Mouse (Mus musculus): ENCODE data around the gene Nacc2. TPM values are rescaled to one million over a fixed set of nuclear protein-coding genes. Genes with fewer than 3 reads are reported as not detected.

Nacc2 gene
- total and polyA plus RNA-seq, 2 experiments from 2014 or later: 18.3 to 18.9 TPM

GRCm38 (mm10) chr2:26140292-26140819, 17.3 kb upstream of the Nacc2 start:
- H3K9ac ChIP-seq: peak overlapping the region; percentile 85
- DNase-seq (peak; percentile 100), ATAC-seq (peak; percentile 92)
- H3K9me3 ChIP-seq (ENCODE audit: low read length): no peaks in the 10 kb centered on the region
- peaks cover 5% of the 10 kb centered on the region; the same call in 1 of the 2 replicates for H3K4me1 ChIP-seq (ENCODE audit: insufficient read depth)
- peak overlapping the region; percentile 95 for H3K27ac ChIP-seq (ENCODE audit: low read depth, low read length)
- peaks cover 7% of the 10 kb centered on the region for H3K36me3 ChIP-seq (ENCODE audit: insufficient read depth)
- WGBS: under 1% methylated on average over 53 of the region's 60 CpGs
- H3K27me3 ChIP-seq (ENCODE audit: insufficient read depth, low read length): no peaks in the 10 kb centered on the region
- peak overlapping the region; percentile 96 for H3K4me2 ChIP-seq (ENCODE audit: low read depth)
- peak overlapping the region; percentile 85 for H3K4me3 ChIP-seq (ENCODE audit: low read depth, low read length)
- 0 out of 2 replicates have a peak, but pooled peaks have one; percentile 10 for TF ChIP-seq CTCF (IDR thresholded peaks at IDR 0.05; ENCODE audit: low read depth)

- no peak for TF ChIP-seq CTCF (IDR thresholded peaks at IDR 0.05; ENCODE audit: low read depth)
- no peaks in the 10 kb centered on the region for H3K27me3 ChIP-seq (ENCODE audit: insufficient read depth, low read length)
- H3K4me1 ChIP-seq (ENCODE audit: insufficient read depth): peaks cover 5% of the 10 kb centered on the region; the same call in 1 of the 2 replicates
- H3K9ac ChIP-seq: peak overlapping the region; percentile 85
- H3K27ac ChIP-seq (ENCODE audit: low read depth, low read length): peak overlapping the region; percentile 95
- ATAC-seq (peak; percentile 64), DNase-seq (no peak)
- peak overlapping the region; percentile 96 for H3K4me2 ChIP-seq (ENCODE audit: low read depth)
- WGBS: 3% methylated on average over 58 of the region's 60 CpGs
- H3K36me3 ChIP-seq (ENCODE audit: insufficient read depth): peaks cover 7% of the 10 kb centered on the region
- no peaks in the 10 kb centered on the region for H3K9me3 ChIP-seq (ENCODE audit: low read length)
- peak overlapping the region; percentile 85 for H3K4me3 ChIP-seq (ENCODE audit: low read depth, low read length)
These were observed 16.7 kb upstream of the Nacc2 start for GRCm38 (mm10) chr2:26139545-26140206.

GRCm38 (mm10) chr2:26139034-26139544, 16.1 kb upstream of the Nacc2 start:
- H3K9ac ChIP-seq: peak overlapping the region; percentile 85
- peak overlapping the region; percentile 85 for H3K4me3 ChIP-seq (ENCODE audit: low read depth, low read length)
- 47% methylated on average over 7 of the region's 7 CpGs for WGBS
- ATAC-seq: no peak
- peak overlapping the region; percentile 96 for H3K4me2 ChIP-seq (ENCODE audit: low read depth)
- no peak for DNase-seq
- TF ChIP-seq CTCF (IDR thresholded peaks at IDR 0.05; ENCODE audit: low read depth): no peak
- H3K27ac ChIP-seq (ENCODE audit: low read depth, low read length): peak overlapping the region; percentile 95; the same call in 1 of the 2 replicates
- no peaks in the 10 kb centered on the region for H3K27me3 ChIP-seq (ENCODE audit: insufficient read depth, low read length)
- H3K4me1 ChIP-seq (ENCODE audit: insufficient read depth): peaks cover 5% of the 10 kb centered on the region; the same call in 1 of the 2 replicates
- no peaks in the 10 kb centered on the region for H3K9me3 ChIP-seq (ENCODE audit: low read length)
- peaks cover 7% of the 10 kb centered on the region for H3K36me3 ChIP-seq (ENCODE audit: insufficient read depth)

GRCm38 (mm10) chr2:26138252-26139033, 15.4 kb upstream of the Nacc2 start:
- Histone ChIP-seq H3K36me3 (ENCODE audit: insufficient read depth) (peaks cover 7% of the 10 kb centered on the region), H3K4me2 (ENCODE audit: low read depth) (no peak overlapping the region), H3K4me1 (ENCODE audit: insufficient read depth) (peaks cover 6% of the 10 kb centered on the region; the same call in 1 of the 2 replicates), H3K27me3 (ENCODE audit: insufficient read depth, low read length) (no peaks in the 10 kb centered on the region), H3K9ac (no peak overlapping the region), H3K27ac (ENCODE audit: low read depth, low read length) (no peak overlapping the region), H3K9me3 (ENCODE audit: low read length) (no peaks in the 10 kb centered on the region), H3K4me3 (ENCODE audit: low read depth, low read length) (no peak overlapping the region)
- no peak for TF ChIP-seq CTCF (IDR thresholded peaks at IDR 0.05; ENCODE audit: low read depth)
- WGBS: 86% methylated on average over 31 of the region's 31 CpGs
- DNase-seq: no peak
- ATAC-seq: no peak

GRCm38 (mm10) chr2:26134591-26134990, 11.6 kb upstream of the Nacc2 start:
- DNase-seq: no peak
- no peak overlapping the region for H3K4me3 ChIP-seq (ENCODE audit: low read depth, low read length)
- 94% methylated on average over 2 of the region's 2 CpGs for WGBS
- H3K4me1 ChIP-seq (ENCODE audit: insufficient read depth): peaks cover 14% of the 10 kb centered on the region; the same call in 1 of the 2 replicates
- no peaks in the 10 kb centered on the region for H3K27me3 ChIP-seq (ENCODE audit: insufficient read depth, low read length)
- no peaks in the 10 kb centered on the region for H3K9me3 ChIP-seq (ENCODE audit: low read length)
- H3K27ac ChIP-seq (ENCODE audit: low read depth, low read length): no peak overlapping the region
- no peak overlapping the region for H3K4me2 ChIP-seq (ENCODE audit: low read depth)
- peaks cover 7% of the 10 kb centered on the region for H3K36me3 ChIP-seq (ENCODE audit: insufficient read depth)
- TF ChIP-seq CTCF (IDR thresholded peaks at IDR 0.05; ENCODE audit: low read depth): no peak
- no peak for ATAC-seq
- no peak overlapping the region for H3K9ac ChIP-seq

- Histone ChIP-seq H3K27me3 (ENCODE audit: insufficient read depth, low read length) (no peaks in the 10 kb centered on the region), H3K27ac (ENCODE audit: low read depth, low read length) (peak overlapping the region; percentile 84), H3K4me1 (ENCODE audit: insufficient read depth) (0 out of 2 replicates have a peak, but pooled peaks cover 9% of the 10 kb centered on the region), H3K4me3 (ENCODE audit: low read depth, low read length) (peak overlapping the region; percentile 30), H3K4me2 (ENCODE audit: low read depth) (peak overlapping the region; percentile 48), H3K9ac (peak overlapping the region; percentile 49), H3K9me3 (ENCODE audit: low read length) (no peaks in the 10 kb centered on the region), H3K36me3 (ENCODE audit: insufficient read depth) (peaks cover 5% of the 10 kb centered on the region)
- peak; percentile 82 for ATAC-seq
- peak; percentile 67 for TF ChIP-seq CTCF (IDR thresholded peaks at IDR 0.05; ENCODE audit: low read depth)
- WGBS: 5% methylated on average over 25 of the region's 25 CpGs
- DNase-seq: peak; percentile 86
These were observed 9.9 kb upstream of the Nacc2 start for GRCm38 (mm10) chr2:26132628-26133551.

Data from forebrain, postnatal 0 days (tissue).